Mouse (Mus musculus) heart, postnatal 14 days (tissue): ENCODE data around the gene Anxa5. TPM values are rescaled to one million over a fixed set of nuclear protein-coding genes. Genes with fewer than 3 reads are reported as not detected.
A peak's percentile ranks its signal among the peaks of the same experiment; 100 is the strongest.

Experiments used
- DNase-seq, 2 experiments: peaks; one replicate each; pipeline ENCODE4 v3.0.0; 2021 to 2022
- intact Hi-C: fragments of 180-260 bp; cut with DNase I; formaldehyde crosslinking; loops from one replicate; pipeline ENCODE4 v1.15.1; 2025
- total RNA-seq, 2 experiments: library from RNA; stranded (reverse); gene quantifications; 2 replicates each; pipeline ENCODE4 v1.2.3; 2021

Anxa5 gene
- total RNA-seq, 2 experiments from 2014 or later = 166 to 168 TPM

DNA sequence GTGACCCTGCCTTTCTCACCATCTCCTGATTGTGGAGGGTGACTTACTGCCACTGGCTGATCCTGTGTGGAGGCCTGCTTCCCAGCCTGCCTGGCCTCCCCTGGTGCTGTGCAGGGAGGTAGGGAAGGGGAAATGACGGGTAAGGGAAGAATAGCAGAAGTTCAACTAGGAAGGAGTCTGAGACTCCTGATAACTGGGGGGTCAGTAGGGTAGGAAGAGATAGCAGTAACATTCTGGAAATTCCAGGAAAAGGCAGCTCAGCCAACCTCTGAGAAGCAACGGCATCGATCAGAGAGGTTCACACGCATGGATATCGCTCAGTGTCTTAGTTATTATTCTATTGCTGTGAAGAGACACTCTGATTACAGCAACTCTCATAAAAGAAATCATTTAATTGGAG lies 15.8 kb upstream of the Anxa5 start:
- intact Hi-C loops = no loop called here

GRCm38 (mm10) chr3:36489590-36489910 lies 13.9 kb upstream of the Anxa5 start:
- no peak for DNase-seq
- intact Hi-C loops = no loop called here

More for the DNA sequence above, 15.8 kb upstream of the Anxa5 start:
- DNase-seq = no peak

- no peak for DNase-seq
- intact Hi-C loops = no loop called here
These were observed 13.3 kb upstream of the Anxa5 start for GRCm38 (mm10) chr3:36488899-36489589.

- DNase-seq = no peak
- intact Hi-C loops = no loop called here
These were observed 12.7 kb upstream of the Anxa5 start for GRCm38 (mm10) chr3:36488367-36488766.

- intact Hi-C loops = no loop called here
These were observed 11.2 kb upstream of the Anxa5 start for GRCm38 (mm10) chr3:36486881-36487280.

DNA sequence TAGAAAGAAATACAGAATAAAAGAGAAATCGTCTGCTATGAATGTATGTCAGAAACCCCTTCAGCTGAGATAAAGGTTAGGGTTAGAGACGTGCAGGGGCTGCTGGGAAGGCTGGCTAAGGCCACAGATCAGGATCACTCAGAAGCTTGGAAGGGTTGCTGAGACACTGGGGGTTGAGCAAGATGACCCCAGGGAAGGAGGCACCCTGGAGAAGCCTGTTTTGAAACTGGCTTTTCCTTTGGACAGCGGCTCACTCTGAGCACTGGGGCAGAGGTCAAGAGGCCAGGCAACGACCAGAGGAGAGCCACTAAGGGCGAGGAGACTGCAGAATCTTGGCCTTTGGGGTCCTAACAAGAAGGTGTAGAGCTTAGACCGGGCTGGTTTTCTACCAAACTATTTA lies 10.5 kb upstream of the Anxa5 start:
- no peak for DNase-seq

More at GRCm38 (mm10) chr3:36486881-36487280, 11.2 kb upstream of the Anxa5 start:
- DNase-seq = no peak

GRCm38 (mm10) chr3:36484292-36484691 lies 8.6 kb upstream of the Anxa5 start:
- no peak for DNase-seq
- intact Hi-C loops = no loop called here

More for the DNA sequence above, 10.5 kb upstream of the Anxa5 start:
- intact Hi-C loops = no loop called here

- no peak for DNase-seq
- intact Hi-C loops = no loop called here
These were observed 7.2 kb upstream of the Anxa5 start for GRCm38 (mm10) chr3:36482940-36483339.

DNA sequence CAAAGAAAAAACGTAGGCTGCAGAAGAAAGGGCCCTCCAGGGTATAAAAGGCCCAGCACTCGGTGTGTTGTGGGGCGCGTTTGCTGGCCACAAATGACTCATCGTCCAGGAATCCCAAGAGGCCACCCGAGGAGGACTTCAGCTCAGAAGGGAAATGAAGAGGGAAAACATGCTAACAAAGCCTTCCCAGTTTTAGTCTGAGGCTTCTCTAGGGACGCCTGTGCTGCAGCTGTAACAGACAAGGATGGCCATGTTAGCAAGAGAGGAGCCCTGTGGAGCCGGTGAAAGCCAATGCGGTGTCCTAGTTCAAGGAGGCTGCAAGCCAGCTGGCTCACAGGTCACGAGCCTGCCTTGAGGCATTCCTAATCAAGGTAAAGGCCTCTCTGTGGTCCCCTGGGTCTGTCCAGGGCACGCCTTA lies 6.1 kb upstream of the Anxa5 start:
- intact Hi-C loops = loop anchor here (2.0 kb wide), 1 partner anchor 13 kb away; no protein-coding TSS in a partner anchor
- DNase-seq = peak; percentile 55 to 72

DNA sequence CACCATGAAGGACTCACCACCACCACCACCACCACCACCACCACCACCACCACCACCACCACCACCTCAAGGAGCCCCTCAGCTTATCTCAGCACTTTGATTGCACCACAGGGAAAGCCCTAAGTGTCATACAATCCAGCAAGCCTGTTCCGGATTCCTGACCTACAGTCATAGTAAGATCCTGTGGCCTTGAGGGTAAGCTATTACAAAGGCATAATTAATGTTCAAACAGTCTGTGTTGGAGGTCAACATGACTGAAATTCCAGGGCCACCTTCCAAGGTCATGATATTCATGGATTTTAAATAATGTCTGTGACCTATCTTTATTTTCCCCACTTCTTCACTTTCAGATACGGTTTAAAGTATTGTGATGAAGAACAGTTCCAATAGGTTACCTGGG lies 4.8 kb upstream of the Anxa5 start:
- no peak for DNase-seq
- intact Hi-C loops = loop anchor here (2.0 kb wide), 1 partner anchor 14 kb away; no protein-coding TSS in a partner anchor

DNA sequence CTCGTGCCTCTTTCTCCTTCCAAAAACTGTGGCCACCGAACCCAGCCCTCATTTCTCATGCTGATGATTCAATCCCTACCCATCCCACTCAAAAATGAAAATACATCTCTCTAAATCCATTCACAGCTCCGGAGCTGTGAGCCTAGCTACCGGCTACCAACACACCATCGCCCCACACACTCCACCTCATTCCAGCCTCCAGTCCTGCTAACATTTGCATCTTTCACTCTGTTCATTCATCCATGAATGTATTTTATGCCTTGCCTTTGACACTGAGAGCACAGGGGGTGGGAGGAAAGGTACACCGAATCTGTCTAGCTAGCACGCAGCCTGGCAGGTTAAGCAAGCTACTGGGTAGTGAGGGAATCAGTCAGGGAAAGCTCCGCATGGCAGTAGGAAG lies 3.1 kb upstream of the Anxa5 start:
- intact Hi-C loops = loop anchor here (10.0 kb wide), 1 partner anchor 414 kb away; the partner anchor contains the start of gene Acad9
- no peak for DNase-seq

GRCm38 (mm10) chr3:36476261-36477155 lies 814 bp upstream of the Anxa5 start:
- peak in 1 of 2 experiments; percentile 33 for DNase-seq
- intact Hi-C loops = loop anchor here (10.0 kb wide), 1 partner anchor 412 kb away; the partner anchor contains the start of gene Acad9

GRCm38 (mm10) chr3:36474938-36475483 lies 683 bp downstream of the Anxa5 start:
- intact Hi-C loops = loop anchor here (10.0 kb wide), 1 partner anchor 410 kb away; the partner anchor contains the start of gene Acad9
- peak; percentile 62 to 64 for DNase-seq

GRCm38 (mm10) chr3:36474421-36474820 lies 1.3 kb downstream of the Anxa5 start:
- DNase-seq = no peak
- intact Hi-C loops = loop anchor here (10.0 kb wide), 1 partner anchor 410 kb away; the partner anchor contains the start of gene Acad9

DNA sequence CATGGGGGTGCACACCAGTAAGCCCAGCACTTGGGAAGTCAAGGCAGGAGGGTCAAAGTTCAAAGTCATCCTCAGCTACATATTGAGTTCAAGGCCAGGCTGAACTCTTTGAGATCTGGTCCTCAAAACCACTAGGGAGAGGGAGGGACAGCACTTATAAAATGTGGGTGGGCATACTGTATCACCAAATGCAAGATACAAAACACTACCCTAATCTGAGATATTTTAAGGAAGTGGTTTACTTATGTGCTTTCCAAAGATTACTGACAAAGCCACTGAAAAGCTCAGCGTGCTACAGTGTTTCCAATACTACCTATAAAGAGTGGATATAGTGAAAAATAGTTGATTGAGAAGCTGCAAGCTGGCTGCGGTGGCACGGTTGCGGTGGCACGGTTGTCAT lies 2.5 kb downstream of the Anxa5 start:
- no peak for DNase-seq
- intact Hi-C loops = loop anchor here (10.0 kb wide), 1 partner anchor 408 kb away; the partner anchor contains the start of gene Acad9

- DNase-seq = no peak
- intact Hi-C loops = loop anchor here (10.0 kb wide), 1 partner anchor 407 kb away; the partner anchor contains the start of gene Acad9
These were observed 3.8 kb downstream of the Anxa5 start for GRCm38 (mm10) chr3:36471856-36472255.

GRCm38 (mm10) chr3:36468871-36469270 lies 6.8 kb downstream of the Anxa5 start:
- intact Hi-C loops = loop anchor here (2.0 kb wide), 1 partner anchor 20 kb away; no protein-coding TSS in a partner anchor
- peak in 1 of 2 experiments; percentile 23 for DNase-seq

GRCm38 (mm10) chr3:36467632-36468031 lies 8.1 kb downstream of the Anxa5 start:
- DNase-seq = no peak
- intact Hi-C loops = loop anchor here (2.0 kb wide), 1 partner anchor 19 kb away; no protein-coding TSS in a partner anchor

DNA sequence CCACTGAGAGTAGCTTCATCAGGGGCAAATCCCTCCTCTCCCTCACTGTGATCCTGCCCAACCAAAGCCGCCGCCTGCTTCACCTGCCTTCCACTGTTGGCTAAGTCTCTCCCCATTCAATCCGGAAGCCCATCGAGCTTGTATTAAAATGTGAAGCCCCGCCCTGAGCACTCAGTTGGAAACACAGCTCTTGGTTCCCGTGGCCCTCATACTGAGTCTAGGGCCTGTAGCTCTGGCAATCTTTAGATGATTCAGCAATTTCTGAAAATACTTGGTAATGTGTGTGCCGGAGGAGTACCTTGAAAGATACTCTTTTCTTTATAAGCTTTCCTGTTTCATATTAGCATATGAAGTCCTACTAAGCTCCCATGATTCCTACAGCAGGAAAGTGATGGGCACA lies 10.2 kb downstream of the Anxa5 start:
- intact Hi-C loops = no loop called here
- no peak for DNase-seq

DNA sequence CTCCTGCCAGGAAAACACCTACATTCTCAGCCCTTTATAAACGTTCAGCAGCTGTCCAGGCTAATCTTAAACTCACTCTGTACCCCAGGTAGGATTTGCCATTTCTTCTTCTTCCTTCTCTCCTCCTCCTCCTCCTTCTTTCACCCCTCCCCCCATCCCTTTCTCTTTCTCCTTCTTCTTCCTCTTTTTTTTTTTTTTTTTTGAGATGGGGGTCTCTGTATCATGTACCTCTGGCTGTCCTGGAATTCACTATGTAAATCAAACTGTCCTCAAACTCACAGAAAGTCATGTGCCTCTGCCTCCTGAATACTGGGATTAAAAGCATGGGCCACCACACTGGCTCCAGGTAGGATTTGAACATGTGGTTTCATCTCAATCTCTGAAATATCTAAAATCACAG lies 13.3 kb downstream of the Anxa5 start:
- DNase-seq = no peak
- intact Hi-C loops = loop anchor here (5.0 kb wide), 1 partner anchor 35 kb away; no protein-coding TSS in a partner anchor
